Mouse (Mus musculus) brain, embryonic 14.5 days (tissue): Measurements from ENCODE around the gene Tuba8.

ENCODE experiments used
- CTCF ChIP-seq: fragments of 200-500 bp; IDR thresholded peaks from 2 replicates; pipeline ENCODE4 v1.5.1; 2012; ENCODE audit warnings: inconsistent platforms, mild to moderate bottlenecking, moderate library complexity, borderline replicate concordance; ENCODE audit not compliant: insufficient read depth, insufficient read length; ENCODE audit errors: extremely low read depth
- POLR2A ChIP-seq: fragments of 200-500 bp; IDR thresholded peaks from 2 replicates; pipeline ENCODE4 v1.6.1; 2012; ENCODE audit warnings: mild to moderate bottlenecking, inconsistent platforms, borderline replicate concordance; ENCODE audit not compliant: poor library complexity, insufficient read depth, insufficient read length, severe bottlenecking; ENCODE audit errors: extremely low read depth

DNA sequence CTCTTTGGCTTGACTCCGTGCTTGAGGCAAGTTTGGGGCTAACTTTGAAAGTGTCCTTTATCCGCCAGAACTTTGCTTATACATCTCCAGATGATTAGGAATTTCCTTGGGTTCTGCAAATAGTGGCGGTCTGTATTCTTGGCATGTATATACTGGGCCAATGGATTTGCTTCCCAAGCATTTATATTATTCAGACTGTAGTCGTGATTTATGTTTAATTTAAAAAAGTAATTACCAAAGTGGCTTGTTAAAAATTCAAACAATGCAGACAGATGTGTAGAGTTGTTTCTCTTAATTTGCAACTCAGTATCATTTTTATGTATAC is 35.5 kb downstream of the Tuba8 start:
- TF ChIP-seq CTCF, result no peak
- no peak for TF ChIP-seq POLR2A
